Mouse (Mus musculus) layer of hippocampus, postnatal 10 days (tissue): Measurements from ENCODE around the gene Smad9. TPM values are rescaled to one million over a fixed set of nuclear protein-coding genes. Genes with fewer than 3 reads are reported as not detected.
"Not testable (repeated sequence)": the region's sequence is repeated elsewhere in the genome, so short reads cannot be mapped to it uniquely, and the experiment has no call there.

Experiments used
- DNase-seq, 2 experiments: peaks; one replicate each; pipeline ENCODE4 v3.0.0; 2021; ENCODE audit warnings: low spot score in 2 of 2
- total RNA-seq, 2 experiments: library from RNA; stranded (reverse); gene quantifications; 2 replicates each; pipeline ENCODE4 v1.2.3; 2021

Smad9 gene
- total RNA-seq, 2 experiments from 2014 or later, result 4.4 to 4.5 TPM

- peak; percentile 16 to 24 for DNase-seq
Measured at GRCm38 (mm10) chr3:54756058-54756457, 676 bp downstream of the Smad9 start.

- no peak for DNase-seq
Measured at GRCm38 (mm10) chr3:54757446-54757845, 2.1 kb downstream of the Smad9 start.

GRCm38 (mm10) chr3:54759211-54759610 lies 3.8 kb downstream of the Smad9 start:
- DNase-seq, result no peak

- DNase-seq, result no peak
Measured at GRCm38 (mm10) chr3:54760321-54761115, 5.1 kb downstream of the Smad9 start.

- DNase-seq, result no peak
Measured at GRCm38 (mm10) chr3:54761258-54761657, 5.9 kb downstream of the Smad9 start.

- peak; percentile 46 to 49 for DNase-seq
Measured at GRCm38 (mm10) chr3:54764418-54764817, 9.0 kb downstream of the Smad9 start.

- DNase-seq, result not testable (repeated sequence)
Measured at GRCm38 (mm10) chr3:54765521-54765920, 10.1 kb downstream of the Smad9 start.

- DNase-seq, result no peak
Measured at GRCm38 (mm10) chr3:54766034-54766433, 10.7 kb downstream of the Smad9 start.

- no peak for DNase-seq
Measured at GRCm38 (mm10) chr3:54766811-54767210, 11.4 kb downstream of the Smad9 start.

GRCm38 (mm10) chr3:54768592-54768991 lies 13.2 kb downstream of the Smad9 start:
- DNase-seq, result no peak

GRCm38 (mm10) chr3:54769349-54770275 lies 14.2 kb downstream of the Smad9 start:
- no peak for DNase-seq

- DNase-seq, result no peak
Measured at GRCm38 (mm10) chr3:54773613-54774012, 18.2 kb downstream of the Smad9 start.

- no peak for DNase-seq
Measured at GRCm38 (mm10) chr3:54775989-54776631, 20.7 kb downstream of the Smad9 start.

- no peak for DNase-seq
Measured at GRCm38 (mm10) chr3:54790601-54791000, 35.2 kb downstream of the Smad9 start.

- no peak for DNase-seq
Measured at GRCm38 (mm10) chr3:54791822-54792677, 36.7 kb downstream of the Smad9 start.

GRCm38 (mm10) chr3:54793762-54794161 lies 38.4 kb downstream of the Smad9 start:
- DNase-seq, result no peak

- DNase-seq, result no peak
Measured at GRCm38 (mm10) chr3:54795379-54795778, 40.0 kb downstream of the Smad9 start.

GRCm38 (mm10) chr3:54795806-54796205 lies 40.4 kb downstream of the Smad9 start:
- DNase-seq, result no peak

- DNase-seq, result peak; percentile 66 to 73
Measured at GRCm38 (mm10) chr3:54797211-54797610, 41.8 kb downstream of the Smad9 start.

GRCm38 (mm10) chr3:54803713-54804112 lies 48.3 kb downstream of the Smad9 start:
- no peak for DNase-seq
